Mouse (Mus musculus): ENCODE measurements at regions not wholly inside any gene's neighbourhood (a gene's known extent, or its start where the extent isn't known, plus 50 kb on each side); places are given as distances from the start of the nearest gene placed in this dataset.

GRCm38 (mm10) chr17:45790959-45791520 is 57.4 kb upstream of the 1600014C23Rik start:
- DNase-seq: no peak

- DNase-seq: no peak
These were observed 56.1 kb upstream of the 1600014C23Rik start for GRCm38 (mm10) chr17:45789777-45790176.

DNA sequence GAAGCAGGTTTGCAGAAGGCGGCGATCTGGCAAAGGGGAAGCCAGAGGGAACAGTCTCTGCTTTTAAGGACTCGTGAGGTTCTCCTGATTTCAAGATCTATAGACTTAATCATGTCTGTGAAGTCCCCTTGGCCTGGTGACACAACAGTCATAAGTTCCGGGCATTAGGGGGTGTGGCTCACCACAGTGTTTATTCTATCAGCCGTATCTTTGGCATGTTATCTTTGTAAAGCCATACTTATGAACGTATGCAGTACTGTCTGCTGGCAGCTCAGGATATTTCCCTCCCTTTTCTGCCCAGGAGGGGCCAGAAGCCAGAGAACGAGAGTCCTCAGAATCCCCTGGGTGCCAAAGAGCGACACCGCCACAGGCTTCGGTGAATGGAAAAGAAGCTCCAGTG is 51.3 kb upstream of the 1600014C23Rik start:
- DNase-seq: no peak

DNA sequence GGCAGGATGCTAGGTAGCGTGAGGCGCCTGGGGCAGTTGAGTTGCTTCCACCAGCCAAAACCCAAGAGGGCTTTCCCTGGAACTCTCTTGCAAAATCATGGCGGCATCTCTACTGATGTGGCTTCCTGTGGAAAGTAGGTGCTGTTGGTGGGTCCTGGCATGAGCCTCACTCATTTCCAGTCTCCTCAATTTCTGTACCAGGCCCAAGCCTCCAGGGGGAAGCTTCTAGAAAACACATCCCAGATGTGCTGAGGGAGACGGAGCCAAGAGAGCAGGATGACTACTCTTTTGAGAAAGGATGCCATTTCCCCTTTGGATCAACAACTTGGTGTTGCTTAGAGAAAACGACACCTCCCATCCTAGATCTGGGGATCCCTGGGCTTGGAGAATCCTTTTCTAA is 50.9 kb upstream of the 1600014C23Rik start:
- no peak for DNase-seq
